Mouse (Mus musculus): ENCODE results near the gene Trank1.

Gene Trank1

DNA sequence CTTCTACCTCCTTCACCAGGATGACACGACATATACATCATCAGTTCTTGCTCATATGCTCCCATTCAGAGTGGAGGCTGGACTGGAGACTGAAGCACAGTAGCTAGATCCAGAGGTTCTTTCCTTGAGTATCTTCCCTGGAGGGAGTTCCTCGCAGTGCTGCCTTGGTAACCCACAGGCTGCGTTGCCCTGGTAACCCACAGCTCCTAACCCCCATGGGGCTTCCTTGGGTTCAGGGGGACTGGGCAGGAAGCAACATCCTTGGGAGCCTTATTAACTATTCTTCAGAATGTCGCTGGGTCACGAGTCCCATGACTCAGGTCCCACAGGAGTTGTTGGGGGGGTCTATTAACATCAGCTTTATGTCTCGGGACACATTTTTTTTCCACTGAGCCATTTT, 113.6 kb downstream of the Trank1 start:
- DNase-seq (ENCODE audit: low spot score) = no peak

DNA sequence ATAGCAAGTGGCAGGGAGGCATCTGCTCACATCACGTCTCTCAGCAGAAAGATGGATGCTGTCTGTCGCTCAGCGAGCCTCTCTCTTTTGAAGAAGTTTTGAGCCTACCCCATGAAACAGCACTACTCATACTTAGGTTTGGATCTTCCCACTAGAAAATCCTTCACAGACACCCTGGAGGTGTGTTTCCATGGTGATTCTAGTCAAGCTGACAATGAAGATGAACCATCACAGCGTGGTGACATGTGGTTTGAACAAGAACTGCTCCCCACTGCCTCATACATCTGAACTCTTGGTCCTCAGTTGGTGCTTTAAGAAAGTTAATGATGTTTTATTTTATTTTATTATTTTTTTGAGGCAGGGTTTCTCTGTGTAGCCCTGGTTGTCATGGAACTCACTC, 114.4 kb downstream of the Trank1 start:
- no peak for DNase-seq (ENCODE audit: low spot score)

DNA sequence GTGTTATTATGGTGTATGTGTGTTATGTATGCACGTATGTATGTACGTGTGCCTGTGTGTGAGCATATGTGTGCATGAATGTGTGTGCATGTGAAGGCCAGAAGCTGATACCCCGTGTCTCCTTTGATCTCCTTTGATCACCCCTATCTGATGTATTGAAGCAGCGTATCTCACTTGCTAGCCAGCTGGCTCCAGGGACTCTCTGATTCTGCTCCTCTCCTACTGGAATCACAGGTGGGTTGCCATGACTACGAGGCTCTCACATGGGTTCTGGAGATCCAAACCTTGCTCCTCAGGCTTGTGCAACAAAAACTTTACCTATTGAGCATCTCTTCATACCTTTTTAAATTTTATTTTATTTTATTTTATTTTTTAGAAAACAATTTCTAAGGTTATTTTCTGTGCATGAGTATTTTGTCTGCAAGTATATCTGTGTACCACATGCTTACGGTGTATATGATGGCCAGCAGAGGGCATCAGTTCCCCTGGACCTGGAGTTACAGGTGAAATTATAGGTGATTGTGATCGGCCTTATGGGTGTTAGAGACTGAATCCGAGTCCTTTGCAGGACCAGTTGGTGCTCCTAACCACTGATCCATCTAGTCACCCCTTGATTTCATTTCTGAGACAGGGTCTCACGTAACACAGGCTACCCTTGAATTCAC, 116.5 kb downstream of the Trank1 start:
- DNase-seq (ENCODE audit: low spot score) = no peak

DNA sequence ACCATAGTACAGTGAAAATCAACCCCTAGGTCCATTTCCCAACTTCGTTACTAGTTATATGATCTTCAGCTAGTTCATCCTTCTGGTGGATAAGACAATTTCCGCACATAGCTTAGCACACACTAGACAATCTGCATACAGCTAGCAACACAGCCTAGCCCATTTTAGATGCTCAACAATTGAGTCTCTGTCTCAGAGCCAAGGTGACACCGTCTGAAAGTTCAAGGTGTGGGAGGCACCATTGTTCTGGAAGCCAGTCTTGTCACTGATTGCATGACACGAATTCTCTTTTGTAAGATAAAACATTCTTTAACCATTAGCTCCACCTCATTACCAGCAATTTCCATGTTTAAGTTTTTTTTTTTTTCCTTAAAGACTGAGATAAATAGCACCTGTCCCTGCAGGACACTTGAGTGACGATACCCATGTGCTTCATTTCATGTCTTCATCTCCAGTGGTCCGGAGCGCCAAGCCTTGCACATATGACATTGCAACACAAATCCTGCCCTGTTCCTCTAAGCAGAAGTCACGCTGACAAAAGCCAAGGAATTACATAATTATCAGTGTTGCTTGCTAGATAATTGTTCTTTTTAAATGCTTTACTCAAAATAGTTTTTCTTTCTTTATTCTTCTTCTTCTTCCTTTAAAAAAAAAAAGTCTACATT, 117.3 kb downstream of the Trank1 start:
- no peak for DNase-seq (ENCODE audit: low spot score)

DNA sequence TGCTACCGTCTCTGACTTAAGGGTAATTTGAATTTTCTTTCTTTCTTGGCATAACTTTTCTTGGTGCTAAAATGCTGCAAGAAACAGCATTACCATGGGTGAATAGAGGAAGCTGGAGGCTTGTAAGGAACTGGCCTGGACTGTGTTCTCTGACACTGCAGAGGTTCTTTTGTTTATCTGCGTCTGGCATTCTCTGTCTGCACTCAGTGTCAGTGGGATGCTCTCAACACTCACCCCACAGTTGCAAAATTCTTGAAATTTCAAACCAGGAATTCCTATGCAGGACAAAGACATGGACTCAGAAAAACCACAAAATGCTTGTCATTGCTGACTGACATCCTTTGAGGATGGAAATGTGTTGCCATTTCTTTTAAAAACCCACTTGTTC, 117.8 kb downstream of the Trank1 start:
- no peak for DNase-seq (ENCODE audit: low spot score)

DNA sequence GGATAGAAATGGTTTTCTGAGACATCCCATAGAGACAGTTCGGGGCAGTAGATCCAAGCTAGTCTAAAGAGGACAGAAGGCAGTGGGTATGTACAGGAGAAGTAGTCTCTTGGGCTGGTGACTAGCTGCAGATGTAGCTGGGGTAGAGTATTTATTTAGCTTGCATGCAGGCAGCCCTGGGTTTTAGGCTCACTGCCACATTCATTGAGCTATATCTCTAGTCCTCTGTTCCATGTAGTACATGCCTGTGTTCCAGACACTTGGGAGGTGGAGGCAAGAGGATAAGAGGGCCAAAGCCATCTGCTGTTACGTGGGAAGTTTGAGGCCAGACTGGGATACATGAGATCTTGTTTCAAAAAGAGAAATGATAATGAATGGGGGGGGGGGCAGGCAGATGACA, 123.9 kb downstream of the Trank1 start:
- DNase-seq (ENCODE audit: low spot score) = no peak

DNA sequence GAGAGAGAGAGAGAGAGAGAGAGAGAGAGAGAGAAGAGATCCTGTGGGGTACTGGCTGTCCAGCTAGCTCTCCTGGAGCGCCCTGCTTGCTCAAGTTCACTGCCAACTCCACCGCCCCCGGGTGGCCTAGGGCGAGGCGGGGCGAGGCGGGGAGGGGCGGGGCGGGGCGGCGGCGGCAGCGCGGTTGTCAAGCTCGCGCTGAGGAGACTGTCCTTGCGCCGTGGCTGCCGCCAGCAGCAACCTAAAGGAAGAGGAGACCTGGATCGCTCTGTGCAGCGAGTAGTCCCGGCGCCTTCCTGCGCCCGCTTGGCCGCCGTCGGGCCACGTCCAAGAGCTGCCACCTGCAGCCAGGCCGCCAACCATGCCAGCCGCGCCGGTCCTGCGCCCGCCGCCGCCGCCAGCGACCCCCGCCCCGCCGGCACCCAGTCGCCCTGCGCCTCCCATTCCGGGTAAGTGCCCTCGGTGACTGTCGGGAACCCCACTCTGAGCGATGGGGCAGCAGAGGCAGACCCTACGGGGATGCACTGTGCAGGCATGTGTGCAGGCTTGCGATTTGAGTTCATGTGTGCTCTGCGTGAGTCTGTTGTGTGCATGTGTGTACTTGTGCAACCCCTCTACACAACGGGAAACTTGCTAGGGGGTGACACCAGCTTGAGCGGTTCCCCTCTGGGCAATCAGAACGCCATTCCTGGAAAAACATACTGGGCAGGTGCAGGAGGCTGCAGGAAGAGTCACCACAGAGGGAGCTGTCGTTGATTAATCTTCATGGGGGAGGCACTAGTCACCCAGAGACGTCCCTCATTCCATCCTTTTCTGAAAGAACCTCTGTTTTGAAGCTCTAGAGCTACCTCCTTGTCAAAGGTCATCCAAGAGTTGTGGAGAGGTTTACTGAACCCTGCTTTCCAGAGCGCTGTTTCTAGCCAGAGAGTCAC, 127.6 kb downstream of the Trank1 start, which contains the start of gene Dclk3:
Gene Dclk3, plus strand, starts transcription at position 178 of the 932 bp plus-strand sequence.
- peak; percentile 7 for DNase-seq (ENCODE audit: low spot score)

DNA sequence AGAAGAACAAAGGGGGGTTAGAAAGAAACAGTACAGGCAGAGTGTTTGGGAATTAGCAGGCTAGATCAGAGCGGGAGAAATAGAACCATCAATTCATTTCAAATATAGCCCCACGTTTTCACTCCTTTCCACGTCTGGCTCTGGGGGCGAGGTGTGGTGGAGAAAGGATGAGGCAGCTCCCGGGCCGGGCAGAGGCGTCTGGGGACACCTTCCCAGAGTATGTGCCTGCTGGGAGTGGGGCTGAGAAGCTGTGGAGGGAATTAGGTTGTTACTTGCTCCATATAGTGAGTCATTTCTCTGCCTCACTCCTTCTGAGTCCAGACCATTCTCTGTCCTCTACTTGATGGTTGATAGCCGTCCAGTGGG, 128.3 kb downstream of the Trank1 start:
- no peak for DNase-seq (ENCODE audit: low spot score)

DNA sequence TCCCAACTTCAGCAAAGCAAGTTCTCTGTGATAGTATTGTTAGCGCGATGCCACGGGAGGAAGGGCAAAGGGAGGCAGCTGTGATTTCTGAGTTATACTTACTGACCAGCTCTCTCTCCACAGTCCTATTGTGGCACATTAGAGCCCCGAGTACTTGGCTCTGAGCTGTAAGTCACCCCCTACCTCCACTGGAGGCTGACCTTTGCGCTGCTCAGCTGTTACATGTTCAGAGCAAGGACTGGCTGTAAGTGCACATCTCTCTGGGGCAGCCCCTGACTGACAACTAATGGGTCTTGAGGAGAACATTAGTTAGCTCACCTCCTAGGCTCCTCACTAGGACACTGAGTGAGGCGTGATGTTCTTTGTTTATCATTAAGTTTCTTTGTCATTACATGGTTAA, 128.9 kb downstream of the Trank1 start:
- DNase-seq (ENCODE audit: low spot score) = no peak

DNA sequence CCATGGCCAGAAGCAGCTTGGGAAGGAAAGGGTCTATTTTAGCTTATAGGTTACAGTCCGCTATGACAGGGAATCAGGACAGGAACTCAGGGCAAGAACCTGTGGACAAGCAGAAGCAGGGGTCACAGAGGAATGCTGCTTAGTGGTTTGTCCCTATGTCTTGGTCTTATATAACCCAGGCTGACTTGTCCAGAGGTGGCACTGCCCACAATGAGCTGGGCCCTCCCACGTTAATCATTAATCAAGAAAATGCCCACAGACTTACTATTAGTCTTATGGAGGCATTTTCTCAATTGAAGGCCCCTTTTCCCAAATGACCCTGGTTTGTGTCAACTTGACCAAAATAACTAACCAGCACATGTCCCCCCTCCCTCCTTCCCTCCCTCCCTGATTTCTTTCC, 129.6 kb downstream of the Trank1 start:
- no peak for DNase-seq (ENCODE audit: low spot score)

All from urinary bladder, postnatal 25 days (tissue).